Mouse (Mus musculus) heart, postnatal 0 days (tissue): ENCODE data around the gene Ager. TPM values are rescaled to one million over a fixed set of nuclear protein-coding genes. Genes with fewer than 3 reads are reported as not detected.

Source experiments
- ATAC-seq: fragments of 200-750 bp; cut with Nextera tagmentation; 2 replicates; pipeline ENCODE4 v1.8.0; 2017; ENCODE audit warnings: low read depth, moderate number of reproducible peaks, moderate library complexity; ENCODE audit not compliant: insufficient read depth
- DNase-seq: peaks from one replicate; pipeline ENCODE4 v3.0.0-alpha.2; 2016; ENCODE audit warnings: low spot score
- H3K27ac ChIP-seq: fragments of 300-500 bp; sonication (generic); 2 replicates; pipeline ENCODE4 v1.5.1; 2014; ENCODE audit warnings: low read depth, mild to moderate bottlenecking
- H3K27me3 ChIP-seq: fragments of 300-500 bp; sonication (generic); 2 replicates; pipeline ENCODE4 v1.6.1; 2014; ENCODE audit warnings: low read length, mixed read lengths; ENCODE audit not compliant: control insufficient read depth, insufficient read depth
- H3K36me3 ChIP-seq: fragments of 300-500 bp; sonication (generic); replicated peaks from 2 replicates; pipeline ENCODE4 v1.6.1; 2014; ENCODE audit warnings: low read length, mixed read lengths; ENCODE audit not compliant: control insufficient read depth, insufficient read depth
- H3K4me1 ChIP-seq: fragments of 300-500 bp; sonication (generic); 2 replicates; pipeline ENCODE4 v1.6.1; 2014; ENCODE audit warnings: antibody characterized with exemption; ENCODE audit not compliant: control insufficient read depth, insufficient read depth
- H3K4me2 ChIP-seq: fragments of 300-500 bp; sonication (generic); 2 replicates; pipeline ENCODE4 v1.6.1; 2014; ENCODE audit warnings: low read depth, mild to moderate bottlenecking, low read length, moderate library complexity
- H3K4me3 ChIP-seq: fragments of 300-500 bp; sonication (generic); 2 replicates; pipeline ENCODE4 v1.5.1; 2014; ENCODE audit warnings: low read depth, low read length
- H3K9ac ChIP-seq: fragments of 300-500 bp; sonication (generic); replicated peaks from 2 replicates; pipeline ENCODE4 v1.6.1; 2014; ENCODE audit warnings: low read depth, low read length, mixed read lengths
- H3K9me3 ChIP-seq: fragments of 300-500 bp; sonication (generic); replicated peaks from 2 replicates; pipeline ENCODE4 v1.6.1; 2016; ENCODE audit warnings: low read length; ENCODE audit not compliant: control insufficient read depth
- CTCF ChIP-seq: IDR thresholded peaks from 2 replicates; pipeline ENCODE4 v1.5.1; 2016; ENCODE audit warnings: antibody characterized with exemption, control low read depth, low read depth
- EP300 ChIP-seq: IDR thresholded peaks from 2 replicates; pipeline ENCODE4 v1.6.1; 2016; ENCODE audit warnings: antibody characterized with exemption, low read depth
- WGBS: fragments of 180-500 bp; shearing (Covaris S2); extraction: QIAGEN DNeasy Blood & Tissue Kit; methylation state at CpG from one replicate; pipeline ENCODE4 v1.1.7; 2014; 5-methylcytosine and 5-hydroxymethylcytosine counted together
- polyA plus RNA-seq: library from polyadenylated mRNA; unstranded; fragments of >200 nt; fragmentation: Nextera tagmentation; extraction: Ambion mirVana; gene quantifications from 2 replicates; pipeline ENCODE4 v1.2.1, GENCODE M21; 2015
- total RNA-seq: library from RNA; depleted of rRNA; stranded (reverse); fragments of >200 nt; gene quantifications from 2 replicates; pipeline ENCODE4 v1.2.3, GENCODE M21; 2014; ENCODE audit warnings: low replicate concordance

The Ager gene
- total and polyA plus RNA-seq, 2 experiments from 2014 or later, result 1.9 to 5.8 TPM

DNA sequence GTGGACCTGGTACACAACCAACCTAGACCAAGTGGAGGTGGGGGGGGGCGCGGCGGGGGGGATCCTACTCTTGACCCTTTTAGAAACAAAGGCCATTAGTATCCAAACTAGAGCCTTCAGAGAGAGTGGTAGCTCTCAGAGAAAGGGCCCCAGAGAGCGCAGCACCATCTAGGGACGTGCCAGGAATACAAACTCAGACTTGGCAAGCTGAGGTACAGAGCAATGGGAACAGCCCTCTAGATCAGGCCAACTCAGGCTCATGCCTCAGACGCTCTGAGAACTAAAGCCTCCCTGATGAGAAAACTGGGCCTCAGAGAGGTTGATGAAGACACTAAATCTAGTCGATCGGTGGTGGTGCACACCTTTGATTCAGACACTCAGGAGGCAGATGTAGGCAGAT is 12.5 kb upstream of the Ager start:
- no peaks in the 10 kb centered on the region for H3K36me3 ChIP-seq
- no peak overlapping the region for H3K4me3 ChIP-seq
- ATAC-seq (no peak), DNase-seq (no peak)
- TF ChIP-seq CTCF (no peak), EP300 (no peak)
- no peaks in the 10 kb centered on the region for H3K9me3 ChIP-seq
- no peak overlapping the region for H3K9ac ChIP-seq
- no peaks in the 10 kb centered on the region for H3K27me3 ChIP-seq
- WGBS, result 88% methylated on average over 8 of the region's 8 CpGs
- H3K27ac ChIP-seq, result no peak overlapping the region
- peaks cover 15% of the 10 kb centered on the region for H3K4me1 ChIP-seq
- no peak overlapping the region for H3K4me2 ChIP-seq

DNA sequence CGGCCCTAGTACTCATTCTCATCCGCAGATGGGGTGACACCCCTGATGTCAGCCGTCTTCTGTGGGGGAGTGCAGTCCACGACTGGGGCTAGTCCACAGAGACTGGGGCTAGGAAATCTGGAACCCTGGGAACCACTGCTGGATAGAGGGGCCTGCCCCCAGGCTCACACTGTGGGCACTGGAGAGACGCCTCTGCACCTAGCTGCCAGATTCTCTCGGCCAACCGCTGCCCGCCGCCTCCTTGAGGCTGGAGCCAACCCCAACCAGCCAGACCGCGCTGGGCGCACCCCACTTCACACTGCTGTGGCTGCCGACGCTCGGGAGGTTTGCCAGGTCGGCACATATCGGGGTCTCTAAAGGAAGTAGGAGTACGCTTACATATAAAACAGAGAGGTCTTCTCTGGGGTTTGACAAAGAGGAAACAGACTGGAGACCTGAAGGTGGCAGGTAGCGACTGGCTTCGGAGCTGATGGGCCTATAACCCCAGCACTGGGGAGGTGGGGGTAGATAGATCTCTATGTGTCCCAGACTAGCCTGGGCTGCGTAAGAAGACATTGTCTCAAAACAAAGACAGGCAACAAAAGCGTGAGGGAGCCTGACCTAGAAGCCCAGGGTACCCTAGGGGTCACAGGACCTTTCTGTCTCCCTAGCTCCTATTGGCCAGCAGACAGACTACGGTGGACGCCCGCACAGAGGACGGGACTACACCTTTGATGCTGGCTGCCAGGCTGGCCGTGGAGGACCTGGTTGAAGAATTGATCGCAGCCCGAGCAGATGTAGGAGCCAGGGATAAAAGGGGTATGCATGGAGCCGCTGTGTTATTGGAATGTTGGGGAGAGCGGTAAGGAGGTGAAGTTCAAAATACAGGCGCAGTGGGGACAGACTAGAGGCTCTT is 11.5 kb upstream of the Ager start:
- TF ChIP-seq CTCF (no peak), EP300 (no peak)
- no peaks in the 10 kb centered on the region for H3K27me3 ChIP-seq
- 32% methylated on average over 32 of the region's 32 CpGs for WGBS
- H3K4me3 ChIP-seq, result peak overlapping the region; percentile 63
- no peak overlapping the region for H3K9ac ChIP-seq
- H3K4me1 ChIP-seq, result peaks cover 20% of the 10 kb centered on the region
- ATAC-seq (no peak), DNase-seq (no peak)
- no peaks in the 10 kb centered on the region for H3K36me3 ChIP-seq
- H3K27ac ChIP-seq, result peak overlapping the region; percentile 88
- no peaks in the 10 kb centered on the region for H3K9me3 ChIP-seq
- H3K4me2 ChIP-seq, result peak overlapping the region; percentile 79

DNA sequence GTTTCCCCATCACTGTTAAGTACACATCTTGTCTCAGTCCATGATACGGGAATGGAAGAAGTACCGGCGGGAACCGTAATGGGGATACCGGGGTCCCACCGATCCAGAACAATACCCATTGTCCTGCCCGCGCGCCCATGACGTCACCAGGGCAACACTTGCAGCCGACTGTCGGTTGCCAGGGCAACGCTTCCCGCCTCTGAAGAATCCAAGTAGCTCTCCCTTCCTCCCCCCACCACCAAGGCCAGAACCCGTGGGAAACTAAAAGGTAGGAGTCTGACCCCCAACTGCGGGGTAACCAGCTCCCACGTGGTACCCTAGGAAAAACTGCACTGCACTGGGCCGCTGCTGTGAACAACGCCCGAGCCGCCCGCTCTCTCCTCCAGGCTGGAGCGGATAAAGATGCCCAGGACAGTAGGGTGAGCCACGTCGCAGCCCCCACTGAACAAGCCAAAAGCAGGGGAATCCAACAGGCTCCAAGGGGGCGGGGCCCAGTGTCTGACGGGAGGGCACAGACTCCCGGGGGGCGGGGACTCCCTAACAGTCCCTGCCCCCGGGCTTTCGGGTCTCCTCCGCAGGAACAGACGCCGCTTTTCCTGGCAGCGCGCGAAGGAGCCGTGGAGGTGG is 10.8 kb upstream of the Ager start:
- H3K4me1 ChIP-seq, result peaks cover 25% of the 10 kb centered on the region

DNA sequence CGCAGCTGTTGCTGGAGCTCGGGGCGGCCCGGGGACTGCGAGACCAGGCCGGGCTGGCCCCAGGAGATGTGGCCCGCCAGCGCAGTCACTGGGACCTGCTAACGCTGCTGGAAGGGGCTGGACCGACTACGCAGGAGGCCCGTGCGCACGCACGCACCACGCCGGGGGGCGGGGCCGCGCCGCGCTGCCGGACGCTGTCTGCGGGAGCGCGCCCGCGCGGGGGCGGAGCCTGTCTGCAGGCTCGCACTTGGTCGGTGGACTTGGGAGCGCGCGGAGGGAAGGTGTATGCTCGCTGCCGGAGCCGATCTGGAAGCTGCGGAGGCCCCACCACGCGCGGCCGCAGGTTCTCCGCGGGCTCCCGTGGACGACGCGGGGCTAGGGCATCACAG is 10.2 kb upstream of the Ager start:
- Histone ChIP-seq H3K9me3 (no peaks in the 10 kb centered on the region), H3K9ac (peak overlapping the region; percentile 83), H3K27ac (peak overlapping the region; percentile 88), H3K27me3 (no peaks in the 10 kb centered on the region), H3K4me1 (peaks cover 25% of the 10 kb centered on the region), H3K36me3 (no peaks in the 10 kb centered on the region), H3K4me2 (peak overlapping the region; percentile 79), H3K4me3 (peak overlapping the region; percentile 63)
- WGBS, result under 1% methylated on average over 50 of the region's 50 CpGs
- ATAC-seq (peak; percentile 86), DNase-seq (peak; percentile 85)
- TF ChIP-seq EP300 (no peak), CTCF (no peak)

More for the DNA sequence above, 10.8 kb upstream of the Ager start:
- Histone ChIP-seq H3K36me3 (no peaks in the 10 kb centered on the region), H3K27me3 (no peaks in the 10 kb centered on the region), H3K4me2 (peak overlapping the region; percentile 79), H3K27ac (peak overlapping the region; percentile 88), H3K9me3 (no peaks in the 10 kb centered on the region), H3K4me3 (peak overlapping the region; percentile 63), H3K9ac (peak overlapping the region; percentile 83)
- peak; percentile 73 for ATAC-seq
- DNase-seq, result peak; percentile 81
- under 1% methylated on average over 36 of the region's 38 CpGs for WGBS
- TF ChIP-seq EP300 (no peak), CTCF (no peak)

DNA sequence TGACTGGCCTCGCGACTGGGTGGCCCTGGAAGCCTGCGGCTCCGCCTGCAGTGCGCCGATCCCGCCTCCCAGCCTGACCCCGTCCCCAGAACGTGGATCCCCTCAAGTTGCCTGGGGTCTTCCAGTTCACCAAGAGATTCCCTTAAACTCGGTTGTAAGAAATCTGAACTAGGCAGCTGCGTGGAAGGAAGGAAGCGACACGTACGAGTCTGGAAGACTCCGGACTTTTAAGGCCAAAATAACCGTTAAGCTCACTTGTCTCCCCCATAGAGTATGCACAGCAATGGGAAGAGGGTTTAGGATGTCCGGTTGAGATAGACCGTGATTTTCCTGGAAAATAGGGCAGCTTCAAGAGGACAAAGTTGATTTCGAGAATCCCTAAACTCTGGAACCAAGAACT is 9.8 kb upstream of the Ager start:
- DNase-seq (no peak), ATAC-seq (no peak)
- H3K4me3 ChIP-seq, result peak overlapping the region; percentile 63
- peak overlapping the region; percentile 88 for H3K27ac ChIP-seq
- H3K9me3 ChIP-seq, result no peaks in the 10 kb centered on the region
- H3K27me3 ChIP-seq, result no peaks in the 10 kb centered on the region
- peak overlapping the region; percentile 79 for H3K4me2 ChIP-seq
- 0 out of 2 replicates have a peak, but pooled peaks have one; percentile 35 for TF ChIP-seq EP300
- no peak for TF ChIP-seq CTCF
- peak overlapping the region; percentile 83 for H3K9ac ChIP-seq
- no peaks in the 10 kb centered on the region for H3K36me3 ChIP-seq
- peaks cover 25% of the 10 kb centered on the region for H3K4me1 ChIP-seq
- under 1% methylated on average over 19 of the region's 19 CpGs for WGBS
